Mouse (Mus musculus) E14TG2a.4 (cell line): ENCODE measurements around the gene E430018J23Rik.
"Not testable (repeated sequence)": the region's sequence is repeated elsewhere in the genome, so short reads cannot be mapped to it uniquely, and the experiment has no call there.

Experiments used
- H3K27me3 ChIP-seq: 2 replicates; pipeline ENCODE4 v1.6.1; 2014; ENCODE audit warnings: low read length, control low read depth; ENCODE audit not compliant: insufficient read depth
- H3K36me3 ChIP-seq: 2 replicates; pipeline ENCODE4 v1.6.1; 2014; ENCODE audit warnings: low read length, control low read depth; ENCODE audit not compliant: insufficient read depth
- H3K4me1 ChIP-seq: replicated peaks from 2 replicates; pipeline ENCODE4 v1.6.1; 2014; ENCODE audit warnings: low read depth, low read length, control low read depth
- H3K4me3 ChIP-seq: replicated peaks from 2 replicates; pipeline ENCODE4 v1.5.1; 2014; ENCODE audit warnings: mild to moderate bottlenecking, low read length
- H3K9me3 ChIP-seq: 2 replicates; pipeline ENCODE4 v1.6.1; 2014; ENCODE audit warnings: low read length, control low read depth
- CTCF ChIP-seq: conservative IDR thresholded peaks from 2 replicates; pipeline ENCODE4 v1.5.1; 2014; ENCODE audit warnings: low read length
- NANOG ChIP-seq: IDR thresholded peaks from 2 replicates; pipeline ENCODE4 v1.6.1; 2014; ENCODE audit warnings: borderline replicate concordance, low read length, mixed read lengths
- POU5F1 ChIP-seq: IDR thresholded peaks from 2 replicates; pipeline ENCODE4 v1.6.1; 2014; ENCODE audit warnings: low read length, borderline replicate concordance

E430018J23Rik gene

DNA sequence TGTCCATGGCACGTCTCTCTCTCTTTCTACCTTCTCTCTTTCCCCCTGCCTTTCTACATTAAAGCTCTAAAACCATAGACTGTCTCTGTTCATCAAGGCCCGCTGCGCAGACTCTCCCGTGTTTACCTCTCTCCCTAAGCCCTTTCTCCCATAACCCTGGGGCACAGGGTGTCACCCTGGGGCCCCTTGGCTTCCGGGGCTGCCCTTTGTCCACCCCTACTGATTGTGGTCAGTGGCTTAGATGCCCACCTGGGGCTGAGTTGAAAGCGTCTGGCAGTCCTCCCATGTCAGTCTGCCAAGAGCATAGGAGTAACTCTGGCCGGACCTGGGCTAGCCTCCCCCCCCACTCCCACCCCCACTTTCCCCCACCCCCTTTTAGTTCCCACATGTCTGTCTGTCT is 3.1 kb downstream of the E430018J23Rik start:
- Histone ChIP-seq H3K27me3 (peaks cover 20% of the 10 kb centered on the region), H3K4me1 (peaks cover 38% of the 10 kb centered on the region), H3K9me3 (no peaks in the 10 kb centered on the region), H3K4me3 (no peak overlapping the region), H3K36me3 (peaks cover 18% of the 10 kb centered on the region)
- TF ChIP-seq POU5F1 = no peak
- TF ChIP-seq NANOG = no peak
- no peak for TF ChIP-seq CTCF

DNA sequence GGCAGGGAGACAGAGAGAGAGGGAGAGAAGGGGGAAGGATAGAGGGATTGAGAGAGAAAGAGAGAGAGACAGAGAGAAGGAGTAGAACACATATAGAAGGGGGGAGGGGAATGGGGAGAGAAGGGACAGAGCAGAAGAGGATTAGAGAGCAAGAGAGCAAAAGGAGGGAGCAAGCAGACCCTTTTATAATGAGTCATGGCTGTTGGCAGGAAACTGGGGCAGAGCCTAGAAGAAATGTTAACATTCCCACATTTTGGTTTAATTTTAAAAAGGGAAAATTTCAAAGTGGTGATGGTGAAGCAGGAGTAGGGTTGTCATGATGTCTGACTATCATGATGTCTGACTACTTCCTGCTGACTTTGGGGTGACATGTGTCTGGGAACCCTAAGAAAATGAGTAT is 5.2 kb downstream of the E430018J23Rik start:
- Histone ChIP-seq H3K27me3 (peaks cover 20% of the 10 kb centered on the region), H3K4me1 (peaks cover 39% of the 10 kb centered on the region), H3K36me3 (peaks cover 26% of the 10 kb centered on the region)
- H3K9me3 ChIP-seq, H3K4me3 ChIP-seq: not testable (repeated sequence)

DNA sequence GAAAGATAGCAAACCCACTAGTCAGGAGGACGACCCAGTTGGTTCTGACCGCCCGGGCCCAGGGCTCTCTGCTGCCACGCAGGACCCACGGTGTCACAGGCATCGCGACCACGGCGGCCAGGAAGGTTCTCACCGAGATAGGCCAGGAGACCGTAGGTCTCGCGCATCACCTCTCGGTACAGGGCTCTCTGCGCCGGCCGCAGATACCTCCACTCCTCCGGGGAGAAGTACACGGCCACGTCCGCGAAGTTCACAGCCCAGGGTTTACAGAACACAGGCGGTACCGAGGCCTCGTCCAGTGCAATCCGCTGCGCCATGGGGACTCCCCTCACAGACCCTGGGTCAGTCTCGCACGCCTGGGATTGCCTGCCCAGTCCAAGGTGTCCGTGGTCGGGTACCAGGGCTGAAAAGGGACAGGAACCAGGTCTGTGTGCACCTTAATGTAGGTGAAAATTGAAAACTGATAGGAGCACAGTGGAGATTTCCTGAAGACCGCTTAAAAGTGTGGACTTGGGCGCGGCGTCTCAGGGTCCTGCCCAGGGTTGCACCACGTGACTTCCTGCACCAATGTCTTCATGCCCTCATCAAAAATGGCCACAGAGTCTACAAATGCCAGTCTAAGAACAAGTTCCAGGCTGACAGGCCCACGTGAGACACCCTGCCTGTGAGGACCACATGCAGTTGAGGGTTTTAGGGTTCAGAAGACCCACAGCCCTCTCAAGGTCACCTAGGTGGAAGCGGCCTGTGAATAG is 6.6 kb downstream of the E430018J23Rik start, which contains the start of gene 9130019O22Rik:
Gene 9130019O22Rik (minus strand): TSS at position 526 of the 752 bp plus-strand sequence.
- H3K9me3 ChIP-seq = no peaks in the 10 kb centered on the region
- peak within 1 kb of the TSS; percentile 84 for H3K4me3 ChIP-seq
- H3K36me3 ChIP-seq = peaks cover 30% of the 10 kb centered on the region
- H3K27me3 ChIP-seq = peaks cover 13% of the 10 kb centered on the region
- no peak for TF ChIP-seq CTCF
- no peak for TF ChIP-seq POU5F1
- H3K4me1 ChIP-seq = peaks cover 26% of the 10 kb centered on the region

DNA sequence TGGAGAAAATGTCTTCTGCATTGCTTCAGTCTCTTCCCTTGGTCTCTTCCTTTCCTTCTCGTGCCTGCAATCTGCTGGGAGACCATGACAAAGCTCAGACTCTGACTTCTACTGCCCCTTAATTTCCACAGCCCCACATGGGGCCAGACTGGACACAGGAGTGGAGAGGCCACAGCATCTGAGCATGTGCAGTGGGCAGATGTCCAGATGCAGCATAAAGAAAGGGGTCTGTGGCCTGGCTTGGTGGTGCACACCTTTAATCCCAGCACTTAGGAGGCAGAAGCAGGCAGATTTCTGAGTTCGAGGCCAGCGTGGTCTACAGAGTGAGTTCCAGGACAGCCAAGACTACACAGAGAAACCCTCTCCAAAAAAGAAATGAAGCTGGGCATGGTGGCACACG is 7.9 kb downstream of the E430018J23Rik start:
- Histone ChIP-seq H3K4me3 (peak overlapping the region; percentile 41), H3K27me3 (peaks cover 13% of the 10 kb centered on the region), H3K4me1 (peaks cover 19% of the 10 kb centered on the region), H3K36me3 (peaks cover 18% of the 10 kb centered on the region)
- H3K9me3 ChIP-seq = not testable (repeated sequence)

DNA sequence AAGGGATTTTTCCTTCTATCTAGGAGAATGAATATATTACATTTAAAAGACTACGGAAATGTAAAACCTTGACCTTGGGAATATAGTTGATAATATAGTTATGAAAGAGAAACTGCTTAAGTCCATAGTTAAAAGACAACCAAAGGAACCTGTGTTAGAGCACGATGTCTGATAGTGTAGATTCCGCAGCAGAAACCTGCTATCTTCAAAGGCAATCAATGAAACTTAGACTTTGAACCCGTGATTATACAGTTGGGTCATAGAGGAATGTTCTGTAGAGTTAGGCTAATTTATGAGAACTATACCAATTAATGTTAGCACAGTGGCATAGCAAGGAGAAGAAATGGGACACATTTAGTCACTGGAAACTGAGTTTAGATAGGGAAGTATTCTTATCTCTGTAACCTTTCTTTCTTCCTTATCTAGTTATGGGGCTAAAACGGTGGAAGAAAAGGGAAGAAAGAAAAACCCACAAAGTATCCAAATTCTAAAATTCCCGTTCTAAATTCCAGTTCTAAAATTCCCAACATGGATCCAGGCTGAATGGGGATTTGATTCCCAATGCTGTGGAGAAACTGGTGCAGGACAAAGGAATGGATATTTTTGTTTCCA is 15.0 kb downstream of the E430018J23Rik start:
- TF ChIP-seq NANOG (no peak), CTCF (no peak), POU5F1 (no peak)
- Histone ChIP-seq H3K4me3 (no peak overlapping the region), H3K27me3 (0 out of 2 replicates have a peak, but pooled peaks cover 3% of the 10 kb centered on the region), H3K9me3 (no peaks in the 10 kb centered on the region), H3K4me1 (peaks cover 17% of the 10 kb centered on the region), H3K36me3 (peaks cover 18% of the 10 kb centered on the region)

DNA sequence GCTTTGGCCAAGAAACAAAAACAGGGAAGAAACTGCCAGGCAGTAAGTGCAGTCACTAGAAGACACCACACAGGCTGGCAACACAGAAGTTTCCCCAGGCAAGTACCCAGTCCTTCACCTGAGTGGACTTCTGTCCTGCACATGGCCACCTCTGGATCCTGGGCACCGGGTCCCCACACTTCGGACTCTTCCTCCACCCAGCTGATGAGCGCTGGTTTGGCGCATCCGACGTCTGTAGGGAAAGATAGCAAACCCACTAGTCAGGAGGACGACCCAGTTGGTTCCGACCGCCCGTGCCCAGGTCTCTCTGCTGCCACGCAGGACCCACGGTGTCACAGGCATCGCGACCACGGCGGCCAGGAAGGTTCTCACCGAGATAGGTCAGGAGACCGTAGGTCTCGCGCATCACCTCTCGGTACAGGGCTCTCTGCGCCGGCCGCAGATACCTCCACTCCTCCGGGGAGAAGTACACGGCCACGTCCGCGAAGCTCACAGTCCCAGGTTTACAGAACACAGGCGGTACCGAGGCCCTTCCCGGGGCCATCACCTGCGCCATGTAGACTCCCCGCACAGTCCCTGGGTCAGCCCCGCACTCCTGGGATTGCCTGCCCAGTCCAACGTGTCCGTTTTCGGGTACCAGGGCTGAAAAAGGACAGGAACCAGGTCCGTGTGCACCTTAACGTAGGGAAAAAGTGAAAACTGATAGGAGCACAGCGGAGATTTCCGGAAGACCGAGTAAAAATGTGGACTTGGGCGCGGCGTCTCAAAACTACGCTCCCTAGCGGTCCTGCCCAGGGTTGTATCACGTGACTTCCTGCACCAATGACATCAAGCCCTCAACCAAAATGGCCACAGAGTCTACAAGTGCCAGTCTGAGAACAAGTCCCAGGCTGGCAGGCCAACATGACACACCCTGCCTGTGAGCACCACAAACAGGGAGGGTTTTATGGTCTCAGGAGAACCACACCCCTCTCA is 17.9 kb downstream of the E430018J23Rik start, which contains the start of gene Zfp747:
Gene Zfp747 (minus strand): TSS at position 780 of the 975 bp plus-strand sequence.
- H3K27me3 ChIP-seq, H3K9me3 ChIP-seq: not testable (repeated sequence)
- H3K4me3 ChIP-seq = peak within 1 kb of the TSS; percentile 91
- TF ChIP-seq CTCF = peak; percentile 23
- peaks cover 20% of the 10 kb centered on the region for H3K4me1 ChIP-seq
- H3K36me3 ChIP-seq = peaks cover 20% of the 10 kb centered on the region

DNA sequence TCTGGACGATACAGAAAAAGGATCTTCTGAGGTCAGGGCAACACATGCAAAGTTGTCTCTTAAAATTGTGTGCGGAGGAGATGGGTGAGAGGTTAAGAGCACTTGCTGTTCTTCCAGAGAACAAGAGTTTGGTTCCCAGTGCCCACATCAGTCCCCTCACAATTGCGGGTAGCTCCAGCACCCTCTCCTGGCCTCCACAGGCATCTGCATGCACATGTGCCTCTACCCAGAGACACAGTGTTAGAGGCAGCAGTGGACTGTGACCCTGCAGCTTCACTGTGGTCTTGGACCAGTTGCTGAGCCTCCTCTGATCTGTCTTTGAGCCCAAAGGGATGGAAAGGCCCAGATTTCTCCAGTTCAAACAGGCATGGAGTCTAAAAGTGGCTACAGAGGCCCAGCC is 21.6 kb downstream of the E430018J23Rik start:
- H3K36me3 ChIP-seq = peaks cover 20% of the 10 kb centered on the region
- H3K27me3 ChIP-seq, H3K9me3 ChIP-seq, H3K4me3 ChIP-seq: not testable (repeated sequence)
- peak; percentile 45 for TF ChIP-seq CTCF
- peaks cover 27% of the 10 kb centered on the region for H3K4me1 ChIP-seq

DNA sequence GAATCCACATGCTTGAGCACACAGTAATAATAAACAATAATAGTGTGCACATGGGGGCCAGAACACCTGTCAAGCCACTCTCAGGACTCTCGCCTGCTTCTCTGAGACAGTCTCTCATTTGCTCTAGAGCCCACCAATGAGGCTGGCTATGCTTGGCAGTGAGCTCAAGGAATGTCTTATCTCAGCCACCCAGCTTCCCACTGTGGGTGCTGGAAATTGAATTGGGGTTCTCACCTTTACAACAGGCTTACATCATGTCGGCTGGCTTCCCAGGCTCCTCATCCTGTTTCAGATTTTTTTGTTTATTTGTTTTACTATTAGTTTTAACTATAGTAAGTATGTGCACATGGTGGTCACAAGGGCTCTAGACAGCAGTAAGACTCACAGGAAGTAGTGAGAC is 22.2 kb downstream of the E430018J23Rik start:
- Histone ChIP-seq H3K4me3 (no peak overlapping the region), H3K9me3 (no peaks in the 10 kb centered on the region), H3K4me1 (peaks cover 27% of the 10 kb centered on the region), H3K36me3 (peaks cover 20% of the 10 kb centered on the region), H3K27me3 (no peaks in the 10 kb centered on the region)
- TF ChIP-seq POU5F1 = no peak
- TF ChIP-seq NANOG = no peak
- no peak for TF ChIP-seq CTCF

DNA sequence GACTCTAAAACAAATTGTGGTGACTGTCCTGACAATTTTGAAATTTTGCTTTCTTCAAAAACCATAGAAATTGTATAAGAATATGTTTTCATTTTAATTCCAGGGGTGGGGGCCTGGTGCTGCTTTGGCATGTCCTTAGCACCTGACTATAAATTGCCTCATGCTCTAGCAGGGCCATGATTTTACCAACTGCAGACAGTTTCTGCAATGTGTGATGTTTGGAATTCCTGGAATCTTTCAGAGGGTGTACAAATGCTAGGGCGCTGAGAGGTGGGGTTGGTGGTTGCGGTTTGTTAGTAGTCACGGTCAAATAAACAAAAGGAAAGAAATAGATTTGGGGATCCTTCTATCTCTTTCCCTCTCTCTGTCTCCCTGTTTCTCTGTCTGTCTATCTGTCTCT is 27.2 kb downstream of the E430018J23Rik start:
- Histone ChIP-seq H3K4me1 (peaks cover 30% of the 10 kb centered on the region), H3K4me3 (no peak overlapping the region), H3K9me3 (no peaks in the 10 kb centered on the region), H3K36me3 (no peaks in the 10 kb centered on the region), H3K27me3 (peaks cover 26% of the 10 kb centered on the region)
- TF ChIP-seq CTCF (no peak), NANOG (no peak), POU5F1 (no peak)
